Mouse (Mus musculus): ENCODE measurements around the gene Alk. TPM values are rescaled to one million over a fixed set of nuclear protein-coding genes. Genes with fewer than 3 reads are reported as not detected.

The Alk gene
- total and polyA plus RNA-seq, 3 experiments = not detected

DNA sequence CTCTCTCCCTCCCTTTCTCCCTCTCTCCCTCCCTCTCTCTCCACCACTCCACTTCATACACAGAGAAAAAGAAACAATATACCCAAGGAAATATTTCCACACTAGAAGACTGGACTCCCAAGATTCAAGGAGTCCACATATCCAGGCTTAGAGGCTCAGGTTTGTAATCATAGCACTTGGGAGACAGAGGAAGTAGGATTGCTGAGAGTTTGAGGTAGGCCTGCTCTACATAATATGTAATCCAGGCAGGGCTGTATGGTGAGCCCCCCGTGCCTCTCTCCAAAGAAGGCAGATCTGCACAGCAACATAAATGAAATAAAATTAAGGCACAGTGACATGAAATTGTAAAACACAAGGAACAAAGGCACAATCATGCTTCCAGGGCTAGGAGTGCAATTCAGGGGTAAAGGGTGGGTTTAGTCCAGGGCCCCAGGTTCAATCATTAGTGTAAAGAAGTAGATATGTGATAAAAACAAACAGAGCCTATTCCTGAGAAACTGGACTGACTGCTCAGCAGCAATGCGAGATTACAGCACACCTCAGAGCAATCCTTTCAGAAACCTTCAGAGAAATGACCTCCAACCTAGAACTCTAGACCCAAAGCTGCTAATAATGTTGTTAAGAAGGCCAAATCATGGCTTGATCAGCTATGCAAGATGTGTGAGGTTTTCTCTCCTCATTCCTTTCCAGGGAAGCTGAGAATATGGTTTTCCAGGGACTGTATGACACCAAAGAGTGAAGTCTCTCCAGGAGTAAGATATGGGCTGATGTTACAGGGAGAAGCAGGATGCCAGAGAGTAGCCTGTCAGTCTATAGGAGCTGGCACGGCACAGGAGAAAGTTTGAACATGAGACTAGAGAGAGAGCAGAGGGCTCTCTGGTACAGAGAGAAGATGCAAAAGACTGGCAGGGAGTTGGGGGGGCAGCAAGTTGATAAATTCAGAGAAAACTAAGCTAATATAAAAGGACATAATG is 158.9 kb downstream of the Alk start:
- no peak overlapping the region for H3K4me3 ChIP-seq (ENCODE audit: control insufficient read depth in 1 of 2, insufficient read depth in 1 of 2, low read depth in 2 of 2, low read length in 2 of 2)
- no peak overlapping the region for H3K9ac ChIP-seq (ENCODE audit: control insufficient read depth, low read depth, low read length, poor library complexity, severe bottlenecking)
- H3K36me3 ChIP-seq (ENCODE audit: control insufficient read depth in 1 of 2, insufficient read depth in 2 of 2, low read length in 2 of 2) = no peaks in the 10 kb centered on the region
- no peaks in the 10 kb centered on the region for H3K27me3 ChIP-seq (ENCODE audit: control insufficient read depth in 1 of 2, insufficient read depth in 2 of 2, low read length in 2 of 2)
- no peaks in the 10 kb centered on the region for H3K9me3 ChIP-seq (replicated peaks; ENCODE audit: insufficient read depth, low read length)
- TF ChIP-seq ETS1 (IDR thresholded peaks at IDR 0.05; ENCODE audit: low read depth, low read length) (no peak), E2F4 (IDR thresholded peaks at IDR 0.05; ENCODE audit: borderline replicate concordance, low read depth, low read length) (no peak), ZKSCAN1 (IDR thresholded peaks at IDR 0.05; ENCODE audit: low read depth, low read length) (no peak), MAX (IDR thresholded peaks at IDR 0.05; ENCODE audit: low read length) (no peak), TAL1 (IDR thresholded peaks at IDR 0.05; ENCODE audit: low read length) (no peak), MYC (IDR thresholded peaks at IDR 0.05; ENCODE audit: low read depth, low read length) (no peak), NRF1 (IDR thresholded peaks at IDR 0.05; ENCODE audit: insufficient read depth, low read depth, low read length, poor library complexity, severe bottlenecking) (no peak), SMC3 (IDR thresholded peaks at IDR 0.05; ENCODE audit: low read depth, low read length) (no peak)
- DNase-seq (ENCODE audit: low read depth, low spot score) = no peak
- no peaks in the 10 kb centered on the region for H3K4me1 ChIP-seq (ENCODE audit: control insufficient read depth in 1 of 2, insufficient read depth in 2 of 2, low read length in 2 of 2)
- H3K27ac ChIP-seq (ENCODE audit: control insufficient read depth, low read depth, low read length) = no peak overlapping the region
- H3K79me2 ChIP-seq (ENCODE audit: control insufficient read depth, insufficient read depth, low read length, poor library complexity) = no peaks in the 10 kb centered on the region

- no peaks in the 10 kb centered on the region for H3K79me2 ChIP-seq (ENCODE audit: control insufficient read depth, insufficient read depth, low read length, poor library complexity)
- H3K27me3 ChIP-seq (ENCODE audit: control insufficient read depth in 1 of 2, insufficient read depth in 2 of 2, low read length in 2 of 2) = no peaks in the 10 kb centered on the region
- no peaks in the 10 kb centered on the region for H3K36me3 ChIP-seq (ENCODE audit: control insufficient read depth in 1 of 2, insufficient read depth in 2 of 2, low read length in 2 of 2)
- H3K9ac ChIP-seq (ENCODE audit: control insufficient read depth, low read depth, low read length, poor library complexity, severe bottlenecking) = no peak overlapping the region
- no peaks in the 10 kb centered on the region for H3K9me3 ChIP-seq (replicated peaks; ENCODE audit: insufficient read depth, low read length)
- no peak for TF ChIP-seq CTCF (IDR thresholded peaks at IDR 0.05 in 2 of 3, conservative IDR thresholded peaks at IDR 0.05 in 1 of 3; ENCODE audit: control insufficient read depth in 1 of 3, insufficient read depth in 1 of 3, low read depth in 2 of 3, low read length in 3 of 3, poor library complexity in 1 of 3, severe bottlenecking in 1 of 3)
- no peak for TF ChIP-seq HCFC1 (IDR thresholded peaks at IDR 0.05; ENCODE audit: low read depth, low read length)
- TF ChIP-seq MAFK (IDR thresholded peaks at IDR 0.05; ENCODE audit: borderline replicate concordance, low read depth, low read length) = no peak
- TF ChIP-seq POLR2AphosphoS5 (IDR thresholded peaks at IDR 0.05; ENCODE audit: borderline replicate concordance, low read depth, low read length) = no peak
- no peak for TF ChIP-seq ETS1 (IDR thresholded peaks at IDR 0.05; ENCODE audit: low read depth, low read length)
- TF ChIP-seq NRF1 (IDR thresholded peaks at IDR 0.05; ENCODE audit: insufficient read depth, low read depth, low read length, poor library complexity, severe bottlenecking) = no peak
- TF ChIP-seq USF1 (IDR thresholded peaks at IDR 0.05; ENCODE audit: low read depth, low read length) = no peak
- no peak for TF ChIP-seq MAX (IDR thresholded peaks at IDR 0.05; ENCODE audit: low read length)
- no peak for TF ChIP-seq CHD1 (IDR thresholded peaks at IDR 0.05; ENCODE audit: low read depth, low read length)
- TF ChIP-seq MXI1 (IDR thresholded peaks at IDR 0.05; ENCODE audit: low read depth, low read length) = no peak
- no peak for TF ChIP-seq CHD2 (IDR thresholded peaks at IDR 0.05; ENCODE audit: low read length)
- no peak for TF ChIP-seq MEF2A (IDR thresholded peaks at IDR 0.05; ENCODE audit: extremely low read depth, insufficient replicate concordance, low read depth, low read length, poor library complexity, severe bottlenecking)
- no peak for TF ChIP-seq POLR2A (IDR thresholded peaks at IDR 0.05; ENCODE audit: control insufficient read depth in 1 of 2, insufficient read depth in 1 of 2, low read depth in 1 of 2, low read length in 2 of 2, poor library complexity in 1 of 2)
- no peak for TF ChIP-seq POLR2AphosphoS2 (IDR thresholded peaks at IDR 0.05; ENCODE audit: low read length)
- no peak for TF ChIP-seq SIN3A (IDR thresholded peaks at IDR 0.05; ENCODE audit: low read length)
- TF ChIP-seq RCOR1 (IDR thresholded peaks at IDR 0.05; ENCODE audit: low read depth, low read length) = no peak
- no peaks in the 10 kb centered on the region for H3K4me1 ChIP-seq (ENCODE audit: control insufficient read depth in 1 of 2, insufficient read depth in 2 of 2, low read length in 2 of 2)
- DNase-seq (ENCODE audit: low read depth, low spot score) = no peak
- H3K27ac ChIP-seq (ENCODE audit: control insufficient read depth, low read depth, low read length) = no peak overlapping the region
- no peak overlapping the region for H3K4me3 ChIP-seq (ENCODE audit: control insufficient read depth in 1 of 2, insufficient read depth in 1 of 2, low read depth in 2 of 2, low read length in 2 of 2)
Measured at GRCm38 (mm10) chr17:72417451-72417850, 187.0 kb downstream of the Alk start.

Data from MEL (cell line).